Mouse (Mus musculus) hindbrain, postnatal 0 days (tissue): Measurements from ENCODE around the gene Fibin. TPM values are rescaled to one million over a fixed set of nuclear protein-coding genes. Genes with fewer than 3 reads are reported as not detected.

ENCODE experiments used
- ATAC-seq: fragments of 200-750 bp; cut with Nextera tagmentation; 2 replicates; pipeline ENCODE4 v1.8.0; 2017; ENCODE audit warnings: mild to moderate bottlenecking, moderate TSS enrichment, moderate library complexity
- DNase-seq: peaks from one replicate; pipeline ENCODE4 v3.0.0-alpha.2; 2015; ENCODE audit warnings: low spot score
- H3K27ac ChIP-seq: fragments of 300-500 bp; sonication (generic); 2 replicates; pipeline ENCODE4 v1.5.1; 2014; ENCODE audit warnings: mild to moderate bottlenecking
- H3K27me3 ChIP-seq: fragments of 300-500 bp; sonication (generic); 2 replicates; pipeline ENCODE4 v1.6.1; 2014; ENCODE audit warnings: low read length, mixed read lengths; ENCODE audit not compliant: insufficient read depth
- H3K36me3 ChIP-seq: fragments of 300-500 bp; sonication (generic); 2 replicates; pipeline ENCODE4 v1.6.1; 2014; ENCODE audit warnings: low read length, mixed read lengths; ENCODE audit not compliant: insufficient read depth
- H3K4me1 ChIP-seq: fragments of 300-500 bp; sonication (generic); 2 replicates; pipeline ENCODE4 v1.6.1; 2014; ENCODE audit warnings: antibody characterized with exemption, low read length, mixed read lengths; ENCODE audit not compliant: insufficient read depth
- H3K4me2 ChIP-seq: fragments of 300-500 bp; sonication (generic); 2 replicates; pipeline ENCODE4 v1.6.1; 2014; ENCODE audit warnings: low read depth, mild to moderate bottlenecking, low read length, moderate library complexity, mixed read lengths
- H3K4me3 ChIP-seq: fragments of 300-500 bp; sonication (generic); 2 replicates; pipeline ENCODE4 v1.5.1; 2014; ENCODE audit warnings: low read length
- H3K9ac ChIP-seq: fragments of 300-500 bp; sonication (generic); replicated peaks from 2 replicates; pipeline ENCODE4 v1.6.1; 2014; ENCODE audit warnings: mild to moderate bottlenecking, low read length, moderate library complexity, mixed read lengths
- H3K9me3 ChIP-seq: fragments of 300-500 bp; sonication (generic); 2 replicates; pipeline ENCODE4 v1.6.1; 2016; ENCODE audit warnings: low read length, mixed read lengths
- CTCF ChIP-seq: IDR thresholded peaks from 2 replicates; pipeline ENCODE4 v1.5.1; 2016; ENCODE audit warnings: antibody characterized with exemption, control low read depth, low read depth
- WGBS: fragments of 180-500 bp; shearing (Covaris S2); extraction: QIAGEN DNeasy Blood & Tissue Kit; methylation state at CpG from one replicate; pipeline ENCODE4 v1.1.7; 2014; 5-methylcytosine and 5-hydroxymethylcytosine counted together
- polyA plus RNA-seq: library from polyadenylated mRNA; unstranded; fragments of >200 nt; fragmentation: Nextera tagmentation; extraction: Ambion mirVana; gene quantifications from 2 replicates; pipeline ENCODE4 v1.2.1, GENCODE M21; 2015
- total RNA-seq: library from RNA; depleted of rRNA; stranded (reverse); fragments of >200 nt; gene quantifications from 2 replicates; pipeline ENCODE4 v1.2.3, GENCODE M21; 2014; rRNA removed

Fibin gene
- total RNA-seq (8.2 and 11.7 TPM in 2 replicates), polyA plus RNA-seq (8.9 and 9.6 TPM in 2 replicates)

GRCm38 (mm10) chr2:110362432-110363283 lies at the start of gene Fibin:
Gene Fibin (minus strand): TSS chr2:110363183.
- ATAC-seq = peak; percentile 85
- H3K27me3 ChIP-seq = no peaks in the 10 kb centered on the region

GRCm38 (mm10) chr2:110411428-110411827 lies 48.4 kb upstream of the Fibin start:
- Histone ChIP-seq H3K9ac (no peak overlapping the region), H3K9me3 (no peaks in the 10 kb centered on the region; the same call in 1 of the 2 replicates), H3K4me3 (no peak overlapping the region), H3K4me1 (no peaks in the 10 kb centered on the region), H3K4me2 (no peak overlapping the region), H3K27me3 (no peaks in the 10 kb centered on the region), H3K27ac (no peak overlapping the region), H3K36me3 (no peaks in the 10 kb centered on the region)
- ATAC-seq (no peak), DNase-seq (no peak)
- no peak for TF ChIP-seq CTCF
- WGBS = 80% methylated on average over 3 of the region's 3 CpGs

More at GRCm38 (mm10) chr2:110362432-110363283, at the start of gene Fibin:
- Histone ChIP-seq H3K27ac (peak within 1 kb of the TSS; percentile 48; the same call in 1 of the 2 replicates), H3K9ac (peak within 1 kb of the TSS; percentile 59), H3K9me3 (no peaks in the 10 kb centered on the region), H3K4me1 (0 out of 2 replicates have a peak, but pooled peaks cover 4% of the 10 kb centered on the region), H3K4me3 (peak within 1 kb of the TSS; percentile 51), H3K4me2 (peak within 1 kb of the TSS; percentile 91), H3K36me3 (no peaks in the 10 kb centered on the region)
- 2% methylated on average over 33 of the region's 33 CpGs for WGBS
- peak; percentile 56 for TF ChIP-seq CTCF
- peak; percentile 63 for DNase-seq

- H3K4me3 ChIP-seq = no peak overlapping the region
- no peak for ATAC-seq
- H3K36me3 ChIP-seq = no peaks in the 10 kb centered on the region
- DNase-seq = no peak
- H3K4me1 ChIP-seq = no peaks in the 10 kb centered on the region
- no peak for TF ChIP-seq CTCF
- no peak overlapping the region for H3K4me2 ChIP-seq
- H3K9me3 ChIP-seq = no peaks in the 10 kb centered on the region; the same call in 1 of the 2 replicates
- H3K27me3 ChIP-seq = no peaks in the 10 kb centered on the region
- no peak overlapping the region for H3K9ac ChIP-seq
- H3K27ac ChIP-seq = no peak overlapping the region
Observed at GRCm38 (mm10) chr2:110408757-110409156, 45.8 kb upstream of the Fibin start.

- ATAC-seq (no peak), DNase-seq (no peak)
- Histone ChIP-seq H3K4me2 (no peak overlapping the region), H3K4me1 (no peaks in the 10 kb centered on the region), H3K9ac (no peak overlapping the region), H3K9me3 (no peaks in the 10 kb centered on the region), H3K27me3 (no peaks in the 10 kb centered on the region), H3K4me3 (no peak overlapping the region), H3K27ac (no peak overlapping the region), H3K36me3 (no peaks in the 10 kb centered on the region)
- 79% methylated on average over 4 of the region's 4 CpGs for WGBS
- no peak for TF ChIP-seq CTCF
Observed at GRCm38 (mm10) chr2:110392714-110393336, 29.8 kb upstream of the Fibin start.

GRCm38 (mm10) chr2:110390736-110391409 lies 27.9 kb upstream of the Fibin start:
- Histone ChIP-seq H3K27me3 (no peaks in the 10 kb centered on the region), H3K9me3 (no peaks in the 10 kb centered on the region), H3K36me3 (no peaks in the 10 kb centered on the region), H3K4me2 (no peak overlapping the region), H3K9ac (no peak overlapping the region), H3K4me1 (no peaks in the 10 kb centered on the region), H3K4me3 (no peak overlapping the region), H3K27ac (no peak overlapping the region)
- 66% methylated on average over 5 of the region's 5 CpGs for WGBS
- no peak for ATAC-seq
- DNase-seq = peak; percentile 2
- no peak for TF ChIP-seq CTCF

- Histone ChIP-seq H3K36me3 (no peaks in the 10 kb centered on the region), H3K9me3 (no peaks in the 10 kb centered on the region), H3K4me2 (no peak overlapping the region), H3K4me3 (no peak overlapping the region), H3K27me3 (no peaks in the 10 kb centered on the region), H3K4me1 (no peaks in the 10 kb centered on the region), H3K27ac (no peak overlapping the region), H3K9ac (no peak overlapping the region)
- no peak for DNase-seq
- 85% methylated on average over 2 of the region's 2 CpGs for WGBS
- ATAC-seq = no peak
- TF ChIP-seq CTCF = no peak
Observed at GRCm38 (mm10) chr2:110379811-110380210, 16.8 kb upstream of the Fibin start.
